9 mouse cellular contexts compared by ENCODE assay signal in the genomic region with DNA sequence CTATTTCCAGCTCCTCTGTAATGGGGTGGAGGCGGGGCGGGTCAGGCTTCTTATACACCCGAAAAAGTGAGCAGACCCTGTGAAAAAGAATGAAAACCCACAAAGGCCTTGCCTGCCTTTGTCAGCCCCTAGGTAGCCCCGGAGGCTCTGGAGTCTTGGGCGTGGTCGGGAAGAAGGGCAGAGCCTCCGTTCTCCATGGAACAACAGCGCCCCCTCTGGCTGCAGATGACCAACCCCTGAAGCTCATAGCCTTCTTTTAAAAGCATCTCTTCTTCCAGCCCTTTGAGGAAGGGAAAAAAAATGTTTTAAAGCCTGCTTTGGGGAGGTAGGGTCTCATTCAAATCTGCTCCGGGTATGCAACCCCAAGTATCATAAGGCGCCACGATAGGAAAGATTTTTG. TPM values are rescaled to one million over a fixed set of nuclear protein-coding genes. Genes with fewer than 3 reads are reported as not detected.
DNase-seq lines count a peak whose midpoint lies in the region; ATAC-seq and TF ChIP-seq lines count a peak whose summit lies in the region.
"Had no signal": no experiment of that assay in that cellular context is flagged by ENCODE, and none has a peak within 500 bp of the region (broad histone marks: within the 10 kb centered on the region; RNA-seq: fewer than 3 reads in every experiment).

No protein-coding gene starts in this region.

- no peak for ATAC-seq in cerebellum, adult (ENCODE audit: insufficient number of reproducible peaks, low FRiP score, low TSS enrichment)
- no peak for ATAC-seq in embryonic facial prominence, embryonic 13.5 days (ENCODE audit: insufficient number of reproducible peaks, insufficient read depth, low FRiP score, low TSS enrichment, low read depth)
- ATAC-seq in heart, embryonic 14.5 days (ENCODE audit: insufficient number of reproducible peaks, insufficient read depth, low FRiP score, low read depth), result no peak
- ATAC-seq in midbrain, postnatal 0 days (ENCODE audit: low FRiP score), result no peak

- peak; percentile 26 to 36 for DNase-seq in cerebellum, adult 18-20 months
- peak; percentile 58 for DNase-seq in adrenal gland, adult 2 months
- DNase-seq in layer of hippocampus, postnatal 36 days, result peak; percentile 34 to 41
- peak; percentile 68 for DNase-seq in midbrain, postnatal 0 days (ENCODE audit: low spot score)
- DNase-seq in thymus, postnatal 36 days, result peak; percentile 29 to 31

- no peak overlapping the region for H3K9ac ChIP-seq in embryonic facial prominence, embryonic 13.5 days
- H3K9ac ChIP-seq in heart, embryonic 14.5 days (ENCODE audit: low read length), result no peak overlapping the region
- H3K9ac ChIP-seq in midbrain, postnatal 0 days (replicated peaks; ENCODE audit: low read length, poor library complexity, severe bottlenecking), result no peak overlapping the region

- H3K9me3 ChIP-seq in embryonic facial prominence, embryonic 13.5 days, result no peaks in the 10 kb centered on the region
- no peaks in the 10 kb centered on the region for H3K9me3 ChIP-seq in heart, embryonic 14.5 days (ENCODE audit: control insufficient read depth, low read length)
- no peaks in the 10 kb centered on the region for H3K9me3 ChIP-seq in midbrain, postnatal 0 days (ENCODE audit: low read length)
- H3K9me3 ChIP-seq: G1E had no signal

- TF ChIP-seq CTCF in midbrain, postnatal 0 days (IDR thresholded peaks at IDR 0.05), result peak; percentile 68

- H3K4me2 ChIP-seq in embryonic facial prominence, embryonic 13.5 days, result 0 out of 2 replicates have a peak overlapping the region, but pooled peaks have one; percentile 11
- peak overlapping the region; percentile 5; the same call in 1 of the 2 replicates for H3K4me2 ChIP-seq in heart, embryonic 14.5 days (ENCODE audit: low read length)
- no peak overlapping the region for H3K4me2 ChIP-seq in midbrain, postnatal 0 days (ENCODE audit: low read depth, low read length, poor library complexity, severe bottlenecking)

- peaks cover 4% of the 10 kb centered on the region; the same call in 1 of the 2 replicates for H3K36me3 ChIP-seq in embryonic facial prominence, embryonic 13.5 days
- H3K36me3 ChIP-seq in heart, embryonic 14.5 days (ENCODE audit: control insufficient read depth, insufficient read depth, low read length), result 0 out of 2 replicates have a peak, but pooled peaks cover under 1% of the 10 kb centered on the region
- no peaks in the 10 kb centered on the region for H3K36me3 ChIP-seq in midbrain, postnatal 0 days (ENCODE audit: insufficient read depth, low read length)
- H3K36me3 ChIP-seq: G1E had no signal

- no peaks in the 10 kb centered on the region for H3K27me3 ChIP-seq in embryonic facial prominence, embryonic 13.5 days
- H3K27me3 ChIP-seq in heart, embryonic 14.5 days (ENCODE audit: control insufficient read depth, insufficient read depth, low read length), result no peaks in the 10 kb centered on the region
- no peaks in the 10 kb centered on the region for H3K27me3 ChIP-seq in midbrain, postnatal 0 days (ENCODE audit: insufficient read depth, low read length)

- WGBS in embryonic facial prominence, embryonic 13.5 days, result 14% methylated on average over 11 of the region's 11 CpGs
- whole genome bisulfite sequencing in heart, embryonic 14.5 days, result 12% methylated on average over 11 of the region's 11 CpGs
- WGBS in midbrain, postnatal 0 days, result 18% methylated on average over 11 of the region's 11 CpGs

- H3K27ac ChIP-seq in embryonic facial prominence, embryonic 13.5 days, result 0 out of 2 replicates have a peak overlapping the region, but pooled peaks have one; percentile 87
- no peak overlapping the region for H3K27ac ChIP-seq in heart, embryonic 14.5 days (replicated peaks in 1 of 2; ENCODE audit: control insufficient read depth in 1 of 2, insufficient read depth in 1 of 2, low read depth in 2 of 2, low read length in 2 of 2)
- no peak overlapping the region for H3K27ac ChIP-seq in midbrain, postnatal 0 days (ENCODE audit: low read depth, low read length)

- peaks cover 91% of the 10 kb centered on the region for H3K4me1 ChIP-seq in embryonic facial prominence, embryonic 13.5 days
- H3K4me1 ChIP-seq in heart, embryonic 14.5 days (ENCODE audit: control insufficient read depth in 2 of 2, insufficient read depth in 2 of 2, low read length in 2 of 2), result peaks cover 28 to 40% of the 10 kb centered on the region in 2 experiments
- H3K4me1 ChIP-seq in midbrain, postnatal 0 days (ENCODE audit: insufficient read depth, low read length), result peaks cover 8% of the 10 kb centered on the region; the same call in 1 of the 2 replicates

- H3K4me3 ChIP-seq in embryonic facial prominence, embryonic 13.5 days, result no peak overlapping the region
- no peak overlapping the region for H3K4me3 ChIP-seq in heart, embryonic 14.5 days (ENCODE audit: control insufficient read depth in 1 of 2, insufficient read depth in 1 of 2, low read depth in 1 of 2, low read length in 2 of 2)
- H3K4me3 ChIP-seq in midbrain, postnatal 0 days (ENCODE audit: low read depth, low read length), result no peak overlapping the region

RNA-seq across cellular contexts. Expression of gene Col6a1, which starts 2.4 kb away (rescaled TPM):
- total RNA-seq in adrenal gland, adult 2 months (2021), result 100 to 1,000 TPM; 199 to 288 TPM
- polyA plus RNA-seq in adrenal gland, adult 2 months (2012; rRNA removed), result 214 and 244 TPM in 2 replicates
- 174 and 175 TPM in 2 replicates for polyA plus RNA-seq in embryonic facial prominence, embryonic 13.5 days (2015; fragmentation: Nextera tagmentation; extraction: Ambion mirVana)
- polyA plus RNA-seq in heart, embryonic 14.5 days (2014; fragmentation: Nextera tagmentation; extraction: Ambion mirVana), result 58.9 and 59.7 TPM in 2 replicates
- 10 to 100 TPM; 20.6 to 21.8 TPM for total RNA-seq in layer of hippocampus, postnatal 36 days (2021)
- total RNA-seq in midbrain, postnatal 0 days (2014; rRNA removed), result 32.7 and 36.6 TPM in 2 replicates
- 21.7 and 22.4 TPM in 2 replicates for polyA plus RNA-seq in midbrain, postnatal 0 days (2015; fragmentation: Nextera tagmentation; extraction: Ambion mirVana)
- polyA plus RNA-seq: G1E had no signal
